Mouse (Mus musculus) liver, embryonic 16.5 days (tissue): ENCODE results near the gene Atp5h. TPM values are rescaled to one million over a fixed set of nuclear protein-coding genes. Genes with fewer than 3 reads are reported as not detected.
A peak's percentile ranks its signal among the peaks of the same experiment; 100 is the strongest.

Experiments
- ATAC-seq: fragments of 200-750 bp; cut with Nextera tagmentation; 2 replicates; pipeline ENCODE4 v1.8.0; 2017; ENCODE audit warnings: low read depth, mild to moderate bottlenecking, moderate number of reproducible peaks, moderate library complexity
- H3K27ac ChIP-seq: fragments of 300-500 bp; sonication (generic); 2 replicates; pipeline ENCODE4 v1.5.1; 2014; ENCODE audit warnings: mild to moderate bottlenecking, low read length
- H3K27me3 ChIP-seq: fragments of 300-500 bp; sonication (generic); 2 replicates; pipeline ENCODE4 v1.6.1; 2014; ENCODE audit warnings: low read depth, low read length, mixed read lengths; ENCODE audit not compliant: control insufficient read depth, insufficient read depth
- H3K36me3 ChIP-seq: fragments of 300-500 bp; sonication (generic); 2 replicates; pipeline ENCODE4 v1.6.1; 2014; ENCODE audit warnings: mild to moderate bottlenecking; ENCODE audit not compliant: control insufficient read depth, insufficient read depth
- H3K4me1 ChIP-seq: fragments of 300-500 bp; sonication (generic); 2 replicates; pipeline ENCODE4 v1.6.1; 2014; ENCODE audit warnings: low read depth, low read length, mixed read lengths; ENCODE audit not compliant: control insufficient read depth
- H3K4me2 ChIP-seq: fragments of 300-500 bp; sonication (generic); 2 replicates; pipeline ENCODE4 v1.6.1; 2014; ENCODE audit warnings: low read depth, low read length, mixed read lengths
- H3K4me3 ChIP-seq: fragments of 300-500 bp; sonication (generic); 2 replicates; pipeline ENCODE4 v1.5.1; 2014; ENCODE audit warnings: low read depth, mild to moderate bottlenecking, low read length
- H3K9ac ChIP-seq: fragments of 300-500 bp; sonication (generic); 2 replicates; pipeline ENCODE4 v1.6.1; 2014; ENCODE audit warnings: low read depth, low read length
- H3K9me3 ChIP-seq: fragments of 300-500 bp; sonication (generic); replicated peaks from 2 replicates; pipeline ENCODE4 v1.6.1; 2016; ENCODE audit warnings: low read length; ENCODE audit not compliant: control insufficient read depth
- WGBS: fragments of 180-500 bp; shearing (Covaris S2); extraction: QIAGEN DNeasy Blood & Tissue Kit; methylation state at CpG from one replicate; pipeline ENCODE4 v1.1.7; 2014; ENCODE audit not compliant: insufficient replicate concordance; 5-methylcytosine and 5-hydroxymethylcytosine counted together
- polyA plus RNA-seq: library from polyadenylated mRNA; unstranded; fragments of >200 nt; fragmentation: Nextera tagmentation; extraction: Ambion mirVana; gene quantifications from 2 replicates; pipeline ENCODE4 v1.2.1, GENCODE M21; 2015

Gene Atp5h
- polyA plus RNA-seq, 1 experiment from 2014 or later, result 482 TPM

DNA sequence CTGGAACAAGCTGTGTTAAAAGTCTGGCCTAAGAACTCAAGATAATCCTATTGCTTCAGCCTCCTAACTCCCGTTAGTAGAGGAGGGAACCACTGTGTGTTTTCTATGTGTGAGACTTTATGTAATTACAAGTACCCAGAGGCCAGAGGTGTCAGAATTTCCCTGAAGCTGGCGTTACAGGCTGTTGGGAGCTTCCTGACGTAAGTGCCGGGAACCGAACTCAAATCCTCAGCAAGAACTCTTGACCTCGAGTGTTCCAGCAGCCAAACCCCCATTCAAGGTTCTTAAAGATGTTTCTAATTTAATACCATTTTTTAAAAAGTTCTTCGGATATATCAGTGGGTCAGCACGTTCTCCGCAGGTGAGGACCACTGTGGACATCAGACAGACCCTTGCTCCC, 38.5 kb downstream of the Atp5h start:
- H3K4me3 ChIP-seq, result no peak overlapping the region; the same call in 1 of the 2 replicates
- peaks cover 49% of the 10 kb centered on the region for H3K27me3 ChIP-seq
- ATAC-seq, result no peak
- no peaks in the 10 kb centered on the region; the same call in 1 of the 2 replicates for H3K9me3 ChIP-seq
- H3K27ac ChIP-seq, result no peak overlapping the region
- H3K4me1 ChIP-seq, result peaks cover 2% of the 10 kb centered on the region
- 37% methylated on average over 9 of the region's 9 CpGs for WGBS
- H3K4me2 ChIP-seq, result no peak overlapping the region
- H3K9ac ChIP-seq, result no peak overlapping the region
- H3K36me3 ChIP-seq, result no peaks in the 10 kb centered on the region

DNA sequence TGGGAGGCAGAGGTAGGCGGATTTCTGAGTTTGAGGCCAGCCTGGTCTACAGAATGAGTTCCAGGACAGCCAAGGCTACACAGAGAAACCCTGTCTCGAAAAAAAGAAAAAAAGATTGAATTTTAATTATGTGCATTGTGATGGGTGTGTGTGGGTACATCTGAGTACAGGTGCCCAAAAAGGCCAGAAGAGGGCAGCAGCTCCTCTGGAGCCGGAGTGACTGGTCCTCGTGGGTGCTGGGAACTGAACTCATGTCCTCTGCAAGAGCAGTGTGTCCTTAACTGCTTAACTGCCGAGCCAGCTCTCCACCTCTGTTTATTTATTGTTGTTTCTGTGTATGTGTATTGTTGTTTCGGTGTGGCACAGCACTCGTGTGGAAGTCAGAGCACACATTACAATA, 41.9 kb downstream of the Atp5h start:
- 52% methylated on average over 7 of the region's 7 CpGs for WGBS
- no peak overlapping the region for H3K27ac ChIP-seq
- H3K4me2 ChIP-seq, result no peak overlapping the region
- H3K4me3 ChIP-seq, result no peak overlapping the region
- H3K4me1 ChIP-seq, result peaks cover 5% of the 10 kb centered on the region
- no peak for ATAC-seq
- no peaks in the 10 kb centered on the region for H3K36me3 ChIP-seq
- H3K9ac ChIP-seq, result no peak overlapping the region
- peaks cover 51% of the 10 kb centered on the region for H3K27me3 ChIP-seq
- H3K9me3 ChIP-seq, result no peaks in the 10 kb centered on the region; the same call in 1 of the 2 replicates

- Histone ChIP-seq H3K27me3 (peaks cover 45% of the 10 kb centered on the region), H3K9me3 (no peaks in the 10 kb centered on the region; the same call in 1 of the 2 replicates), H3K4me3 (no peak overlapping the region), H3K36me3 (no peaks in the 10 kb centered on the region), H3K4me1 (peaks cover 4% of the 10 kb centered on the region), H3K9ac (no peak overlapping the region), H3K4me2 (no peak overlapping the region), H3K27ac (no peak overlapping the region)
- ATAC-seq, result no peak
- 61% methylated on average over 4 of the region's 4 CpGs for WGBS
These were observed 42.5 kb downstream of the Atp5h start for GRCm38 (mm10) chr11:115377254-115377653.

DNA sequence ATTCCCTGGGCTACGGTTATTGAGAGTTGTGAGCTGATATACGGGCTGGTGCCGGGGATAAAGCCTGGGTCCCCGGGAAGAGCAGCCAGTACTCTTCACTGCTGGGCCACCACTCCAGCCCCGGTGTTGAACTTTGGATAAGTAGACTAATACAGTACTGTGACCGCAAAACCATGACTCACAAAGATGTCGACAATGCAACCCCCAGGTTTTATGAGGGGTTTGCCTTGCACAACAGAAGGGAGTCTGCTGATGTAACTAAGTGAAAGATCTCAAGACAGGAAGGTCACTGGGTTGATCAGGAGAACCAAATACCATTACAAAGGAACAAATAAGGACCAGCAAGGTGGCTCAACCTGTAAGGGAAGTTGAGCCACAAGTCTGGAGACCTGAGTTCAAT, 43.0 kb downstream of the Atp5h start:
- Histone ChIP-seq H3K9ac (no peak overlapping the region), H3K4me3 (no peak overlapping the region), H3K4me2 (no peak overlapping the region), H3K9me3 (no peaks in the 10 kb centered on the region; the same call in 1 of the 2 replicates), H3K4me1 (peaks cover 3% of the 10 kb centered on the region), H3K36me3 (no peaks in the 10 kb centered on the region), H3K27ac (no peak overlapping the region), H3K27me3 (peaks cover 41% of the 10 kb centered on the region)
- no peak for ATAC-seq
- WGBS, result 49% methylated on average over 7 of the region's 7 CpGs

DNA sequence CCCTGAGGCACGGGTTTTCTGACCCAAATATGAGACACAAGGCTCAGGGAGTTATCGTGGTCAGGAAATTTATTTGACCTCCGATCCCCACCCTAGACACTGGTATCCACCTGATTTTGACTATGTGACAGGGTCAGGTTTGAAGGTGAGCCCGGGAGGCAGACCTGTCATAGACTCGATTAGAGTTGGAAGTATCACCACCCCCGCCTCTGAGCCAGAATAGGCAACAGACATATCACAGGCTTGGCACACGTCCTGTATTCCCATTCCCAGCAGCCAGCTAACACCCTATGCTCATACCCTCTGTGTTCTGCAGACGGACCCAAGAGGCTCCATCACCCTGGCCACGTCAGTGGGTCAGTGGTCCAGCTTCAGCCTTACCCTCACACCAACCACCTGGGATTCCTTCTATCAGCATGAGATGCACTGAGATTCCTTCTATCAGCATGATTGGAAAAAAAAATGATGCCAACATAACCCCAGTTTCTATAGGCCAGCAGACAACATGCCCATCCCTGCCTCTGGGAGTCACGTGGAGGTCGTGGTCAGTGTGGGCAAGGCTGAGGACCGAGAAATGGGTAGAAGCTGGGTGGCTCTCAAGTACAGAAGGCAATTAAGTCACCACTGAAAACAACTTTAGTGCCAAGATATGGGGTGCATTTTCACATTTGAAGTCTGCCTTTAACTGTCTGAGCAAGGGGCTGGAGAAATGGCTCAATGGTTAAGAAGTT, 44.9 kb downstream of the Atp5h start:
- Histone ChIP-seq H3K36me3 (no peaks in the 10 kb centered on the region), H3K4me1 (peaks cover 3% of the 10 kb centered on the region), H3K4me2 (no peak overlapping the region), H3K27ac (no peak overlapping the region), H3K27me3 (peaks cover 29% of the 10 kb centered on the region), H3K4me3 (no peak overlapping the region), H3K9me3 (no peaks in the 10 kb centered on the region; the same call in 1 of the 2 replicates), H3K9ac (no peak overlapping the region)
- ATAC-seq, result no peak
- WGBS, result 41% methylated on average over 12 of the region's 12 CpGs

- peak overlapping the region; percentile 26 for H3K4me2 ChIP-seq
- H3K36me3 ChIP-seq, result no peaks in the 10 kb centered on the region
- peaks cover 29% of the 10 kb centered on the region for H3K27me3 ChIP-seq
- H3K4me1 ChIP-seq, result peaks cover 3% of the 10 kb centered on the region
- WGBS, result 3% methylated on average over 30 of the region's 30 CpGs
- ATAC-seq, result no peak
- no peaks in the 10 kb centered on the region; the same call in 1 of the 2 replicates for H3K9me3 ChIP-seq
- peak overlapping the region; percentile 1; the same call in 1 of the 2 replicates for H3K4me3 ChIP-seq
- no peak overlapping the region for H3K27ac ChIP-seq
- no peak overlapping the region for H3K9ac ChIP-seq
These were observed 45.7 kb downstream of the Atp5h start for GRCm38 (mm10) chr11:115373805-115374694.

GRCm38 (mm10) chr11:115372737-115373136, 47.0 kb downstream of the Atp5h start:
- no peak overlapping the region for H3K4me2 ChIP-seq
- no peaks in the 10 kb centered on the region for H3K36me3 ChIP-seq
- H3K9ac ChIP-seq, result no peak overlapping the region
- no peaks in the 10 kb centered on the region for H3K9me3 ChIP-seq
- no peak overlapping the region for H3K27ac ChIP-seq
- peaks cover 3% of the 10 kb centered on the region for H3K4me1 ChIP-seq
- H3K4me3 ChIP-seq, result no peak overlapping the region
- H3K27me3 ChIP-seq, result peaks cover 33% of the 10 kb centered on the region
- 28% methylated on average over 2 of the region's 2 CpGs for WGBS
- no peak for ATAC-seq

- no peak overlapping the region for H3K27ac ChIP-seq
- no peaks in the 10 kb centered on the region for H3K9me3 ChIP-seq
- WGBS, result 34% methylated on average over 1 of the region's 1 CpGs
- no peaks in the 10 kb centered on the region for H3K36me3 ChIP-seq
- H3K4me3 ChIP-seq, result no peak overlapping the region
- H3K4me1 ChIP-seq, result peaks cover 7% of the 10 kb centered on the region
- H3K9ac ChIP-seq, result no peak overlapping the region
- no peak for ATAC-seq
- no peak overlapping the region for H3K4me2 ChIP-seq
- H3K27me3 ChIP-seq, result peaks cover 40% of the 10 kb centered on the region
These were observed 47.7 kb downstream of the Atp5h start for GRCm38 (mm10) chr11:115372015-115372414.

DNA sequence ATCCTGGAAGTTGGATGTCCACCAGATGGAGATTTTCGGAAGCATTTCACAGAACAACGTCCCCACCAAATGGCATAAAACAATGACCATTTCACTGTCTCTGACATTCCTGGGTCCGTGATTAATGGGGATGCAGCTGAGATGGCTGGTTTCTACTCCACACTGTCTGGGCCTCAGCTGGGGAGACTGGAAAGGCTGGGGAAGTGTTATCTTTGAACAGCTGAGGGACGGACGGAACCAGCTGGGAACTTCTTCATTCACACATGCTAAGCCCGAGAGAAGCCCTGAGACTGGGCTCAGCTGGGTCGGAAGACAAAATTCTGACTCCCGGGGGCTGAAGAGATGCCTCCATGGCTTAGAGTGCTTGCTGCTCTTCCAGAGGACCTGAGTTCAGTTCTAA, 48.4 kb downstream of the Atp5h start:
- 49% methylated on average over 8 of the region's 8 CpGs for WGBS
- Histone ChIP-seq H3K4me2 (no peak overlapping the region), H3K27me3 (peaks cover 47% of the 10 kb centered on the region)

More for the DNA sequence above, 48.4 kb downstream of the Atp5h start:
- no peak for ATAC-seq
- Histone ChIP-seq H3K36me3 (no peaks in the 10 kb centered on the region), H3K4me1 (peaks cover 7% of the 10 kb centered on the region), H3K9me3 (no peaks in the 10 kb centered on the region), H3K27ac (no peak overlapping the region), H3K9ac (no peak overlapping the region), H3K4me3 (no peak overlapping the region)
